Mouse (Mus musculus): ENCODE measurements around the gene Tmtc1. TPM values are rescaled to one million over a fixed set of nuclear protein-coding genes. Genes with fewer than 3 reads are reported as not detected.

Tmtc1 gene
- polyA plus RNA-seq, 1 experiment: 12.0 TPM

DNA sequence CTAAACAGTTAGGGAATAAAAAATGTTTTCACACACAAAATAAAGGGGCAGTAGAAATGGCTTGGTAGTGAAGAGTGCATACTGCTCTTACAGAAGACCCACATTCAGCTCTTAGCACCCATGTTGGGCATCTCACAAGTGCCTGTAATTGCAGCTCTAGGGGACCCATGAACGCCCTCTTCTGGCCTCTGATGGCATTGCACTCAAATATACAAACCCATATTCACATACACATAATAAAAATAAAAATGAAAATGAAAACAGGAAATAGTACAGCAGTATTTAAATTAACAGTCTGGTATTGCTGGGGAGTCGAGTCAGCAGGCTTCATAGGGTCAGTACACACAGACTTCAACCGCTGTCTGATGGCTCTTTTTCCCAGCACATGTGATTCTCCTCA lies 201.9 kb downstream of the Tmtc1 start:
- no peak for DNase-seq (ENCODE audit: low read depth)

DNA sequence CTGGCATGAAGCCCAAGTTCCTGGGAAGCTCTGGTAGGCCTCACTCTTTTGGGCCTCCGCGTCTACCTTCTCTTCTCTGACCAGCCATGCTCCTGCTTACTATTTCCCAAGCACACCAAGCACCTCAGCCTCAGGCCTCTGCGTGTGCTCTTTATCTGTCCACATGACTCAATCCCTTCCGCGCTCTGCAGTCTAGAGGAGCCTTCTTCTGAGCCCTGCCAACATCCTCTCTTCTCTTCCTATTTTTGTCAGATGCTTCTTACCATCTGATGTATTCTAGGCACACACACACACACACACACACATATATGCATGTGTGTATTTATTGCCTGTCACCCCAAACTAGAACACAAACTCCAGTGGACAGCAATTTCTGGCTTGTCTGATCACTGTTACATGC lies 202.5 kb downstream of the Tmtc1 start:
- DNase-seq (ENCODE audit: low read depth): no peak

DNA sequence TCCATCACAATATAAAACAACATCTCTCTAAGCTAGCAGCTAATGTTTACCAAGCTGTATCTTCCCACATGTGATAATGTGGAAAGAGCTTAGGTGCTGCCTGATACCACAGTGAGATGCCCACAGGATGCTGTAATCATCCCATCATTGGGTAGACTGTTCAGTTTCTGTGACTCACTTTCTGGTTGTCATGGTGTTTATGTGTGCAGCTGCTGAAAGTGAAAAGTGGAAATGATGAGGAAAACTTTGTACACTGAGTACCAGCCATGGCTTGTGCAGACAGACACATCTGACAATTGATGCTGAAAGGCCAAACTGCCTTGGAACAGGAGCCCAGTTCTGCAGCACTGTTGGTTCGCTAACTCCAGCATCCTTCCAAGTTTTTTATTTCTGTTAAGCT lies 204.9 kb downstream of the Tmtc1 start:
- DNase-seq (ENCODE audit: low read depth): no peak

DNA sequence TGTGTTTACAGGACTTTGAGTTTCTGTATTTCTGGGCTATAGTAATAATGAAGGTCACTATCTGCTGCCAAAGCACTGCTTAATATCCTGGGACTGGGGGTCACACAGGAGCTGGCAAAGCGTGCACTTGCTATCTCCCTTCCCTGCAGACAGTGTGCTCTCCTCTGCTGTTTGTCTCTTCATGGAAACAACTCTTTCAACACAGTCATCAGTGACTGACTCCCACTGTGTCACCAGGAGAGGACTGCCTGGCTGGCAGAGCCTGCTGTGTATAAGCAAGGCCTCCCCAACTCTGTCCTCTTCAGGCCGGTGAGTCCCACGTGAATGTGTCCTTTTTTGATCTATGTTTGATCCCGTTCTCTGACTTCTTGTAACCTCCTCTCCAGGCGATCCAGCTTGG lies 206.7 kb downstream of the Tmtc1 start:
- no peak for DNase-seq (ENCODE audit: low read depth)

DNA sequence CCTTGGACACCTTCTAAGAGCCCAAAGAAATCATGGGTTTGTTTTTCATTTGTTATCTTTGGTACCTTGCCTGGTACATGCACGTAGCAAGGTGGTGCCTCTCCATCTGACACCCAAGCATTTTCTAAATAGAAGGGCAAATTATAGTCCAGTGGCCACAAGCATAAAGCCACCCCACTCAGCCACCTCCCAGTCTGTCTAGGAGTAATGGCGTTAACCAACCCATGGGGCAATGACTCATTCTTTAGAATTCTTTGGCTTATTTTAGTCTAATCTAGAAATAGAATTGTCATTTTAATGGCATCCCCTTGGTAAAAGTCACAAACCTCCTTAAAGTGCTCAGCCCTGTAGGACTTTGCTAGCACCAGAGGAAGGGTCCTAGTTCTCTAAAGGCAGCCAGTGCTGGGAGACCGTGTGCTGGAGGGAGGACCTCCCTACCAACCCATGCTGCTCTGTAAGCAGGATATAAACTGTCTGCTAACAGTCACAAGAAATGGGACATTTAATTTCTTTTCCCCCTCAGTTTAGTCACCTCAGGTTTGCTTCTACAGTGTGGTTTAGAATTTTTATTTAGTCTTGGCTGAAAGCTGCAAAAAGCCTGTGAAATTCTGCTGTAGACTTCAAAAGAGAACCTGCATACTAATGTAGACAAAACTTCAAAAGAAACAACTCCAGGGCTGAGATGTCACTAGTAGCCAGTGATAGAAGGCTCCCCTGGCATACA lies 209.9 kb downstream of the Tmtc1 start:
- no peak for DNase-seq (ENCODE audit: low read depth)

DNA sequence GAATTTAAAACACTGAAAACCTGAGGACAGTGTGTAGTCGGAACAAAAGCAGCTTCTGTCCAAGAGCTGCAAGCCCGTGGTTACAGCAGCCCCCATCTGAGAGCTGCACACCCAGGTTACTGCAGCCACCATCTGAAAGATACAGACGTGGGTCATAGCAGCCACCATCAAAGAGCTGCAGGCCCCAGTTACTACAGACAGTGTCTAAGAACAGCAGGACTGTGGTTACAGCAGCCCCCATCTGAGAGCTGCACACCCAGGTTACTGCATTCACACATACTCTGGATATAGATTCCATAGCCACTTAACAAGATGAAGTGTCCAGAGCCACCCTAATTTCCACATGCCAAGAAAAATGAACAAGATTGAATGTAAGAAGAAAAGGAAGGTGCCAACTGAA lies 216.6 kb downstream of the Tmtc1 start:
- DNase-seq (ENCODE audit: low read depth): no peak

DNA sequence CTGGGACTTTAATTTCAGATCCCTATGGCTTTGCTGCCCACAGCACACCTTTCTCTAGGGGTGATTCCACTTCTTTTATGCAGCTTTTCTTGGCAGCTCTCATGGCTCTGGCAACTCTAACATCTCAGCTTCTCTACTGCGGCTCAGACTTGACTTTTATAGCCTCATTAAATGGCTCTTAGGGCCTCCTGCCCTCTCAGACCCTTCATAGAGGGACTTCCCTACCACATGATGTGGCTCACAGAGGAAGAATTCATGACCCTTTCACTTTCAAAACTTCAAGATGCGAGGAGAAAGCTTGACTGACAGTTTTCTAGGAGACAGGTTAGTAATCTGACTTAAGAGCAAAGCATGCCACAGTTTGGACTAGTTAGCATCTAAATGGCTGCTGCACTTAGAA lies 221.5 kb downstream of the Tmtc1 start:
- no peak for DNase-seq (ENCODE audit: low read depth)

DNA sequence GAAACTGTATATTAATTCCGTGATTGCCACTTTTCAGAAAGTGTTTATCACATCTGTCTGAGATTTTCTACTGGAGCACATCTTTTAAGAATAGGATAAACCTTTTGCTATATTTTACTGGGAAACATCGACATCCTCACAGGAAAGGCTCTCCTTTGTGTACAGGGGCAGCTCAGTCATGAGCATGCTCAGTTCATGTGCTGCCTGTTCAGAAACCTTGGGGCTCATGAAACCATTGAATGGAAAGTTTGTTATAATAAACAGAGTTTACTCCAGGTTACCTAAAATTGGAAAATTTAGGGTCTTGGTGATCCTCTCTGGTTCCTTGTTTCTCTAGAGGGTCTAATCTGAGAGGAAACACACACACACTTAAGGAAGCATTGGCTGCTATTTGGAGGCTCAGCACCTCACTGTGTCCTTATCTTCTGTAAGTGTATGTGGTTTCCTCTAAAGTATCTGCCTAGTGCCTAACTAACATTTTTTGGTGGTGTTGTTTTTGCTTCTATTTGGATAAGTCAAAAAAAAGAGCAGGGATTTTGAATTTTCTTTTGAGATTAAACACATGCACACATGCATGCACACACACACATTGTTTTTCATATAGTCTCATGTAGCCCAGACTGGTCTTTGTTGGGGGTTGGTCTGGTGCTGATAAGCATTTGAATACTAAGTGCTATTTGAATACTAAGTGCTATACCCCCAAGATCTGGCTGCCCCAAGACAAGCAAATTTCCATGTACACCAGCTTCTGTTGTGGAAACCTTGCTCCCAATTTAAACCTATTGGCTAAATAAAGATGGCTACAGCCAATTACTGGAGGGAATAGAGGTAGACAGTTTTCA lies 225.7 kb downstream of the Tmtc1 start:
- DNase-seq (ENCODE audit: low read depth): no peak

DNA sequence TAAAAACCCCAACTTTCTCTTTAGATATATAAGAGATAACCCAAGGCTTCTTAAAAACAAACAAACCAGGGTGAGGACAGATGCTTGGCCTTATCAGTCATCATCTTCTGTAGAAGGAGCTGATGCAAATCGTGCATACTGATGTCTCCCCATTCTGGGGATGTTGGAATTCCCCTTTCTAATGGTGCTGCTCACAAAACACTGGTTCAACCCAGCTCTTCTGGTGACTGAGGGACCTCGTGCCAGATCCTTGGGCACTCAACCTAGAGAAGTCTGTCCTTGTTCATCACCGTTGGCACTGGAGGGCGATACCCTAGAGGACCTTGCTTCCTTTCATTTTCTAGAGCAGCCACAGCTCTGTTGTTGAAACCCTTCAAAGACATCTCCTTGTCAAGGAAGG lies 227.4 kb downstream of the Tmtc1 start:
- DNase-seq (ENCODE audit: low read depth): no peak

DNA sequence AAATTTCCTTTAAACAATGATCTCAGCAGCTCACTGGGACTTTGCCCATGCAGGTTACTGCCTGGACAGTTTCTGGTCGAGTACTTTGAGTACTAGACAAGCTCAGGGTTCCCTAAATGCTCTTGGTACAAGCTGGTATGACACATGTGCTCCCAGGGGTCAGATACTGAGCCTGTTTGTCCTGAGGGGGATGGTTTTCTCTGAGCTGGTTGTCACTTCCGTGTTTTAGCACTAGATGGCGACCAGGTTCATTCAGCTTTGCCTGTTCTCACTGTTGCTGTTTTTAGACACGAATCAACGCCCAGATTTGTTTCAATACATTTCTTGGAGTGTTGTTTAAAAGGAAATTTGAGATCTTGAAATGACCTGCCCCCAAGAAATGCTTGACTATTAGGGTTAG lies 229.4 kb downstream of the Tmtc1 start:
- no peak for DNase-seq (ENCODE audit: low read depth)

DNA sequence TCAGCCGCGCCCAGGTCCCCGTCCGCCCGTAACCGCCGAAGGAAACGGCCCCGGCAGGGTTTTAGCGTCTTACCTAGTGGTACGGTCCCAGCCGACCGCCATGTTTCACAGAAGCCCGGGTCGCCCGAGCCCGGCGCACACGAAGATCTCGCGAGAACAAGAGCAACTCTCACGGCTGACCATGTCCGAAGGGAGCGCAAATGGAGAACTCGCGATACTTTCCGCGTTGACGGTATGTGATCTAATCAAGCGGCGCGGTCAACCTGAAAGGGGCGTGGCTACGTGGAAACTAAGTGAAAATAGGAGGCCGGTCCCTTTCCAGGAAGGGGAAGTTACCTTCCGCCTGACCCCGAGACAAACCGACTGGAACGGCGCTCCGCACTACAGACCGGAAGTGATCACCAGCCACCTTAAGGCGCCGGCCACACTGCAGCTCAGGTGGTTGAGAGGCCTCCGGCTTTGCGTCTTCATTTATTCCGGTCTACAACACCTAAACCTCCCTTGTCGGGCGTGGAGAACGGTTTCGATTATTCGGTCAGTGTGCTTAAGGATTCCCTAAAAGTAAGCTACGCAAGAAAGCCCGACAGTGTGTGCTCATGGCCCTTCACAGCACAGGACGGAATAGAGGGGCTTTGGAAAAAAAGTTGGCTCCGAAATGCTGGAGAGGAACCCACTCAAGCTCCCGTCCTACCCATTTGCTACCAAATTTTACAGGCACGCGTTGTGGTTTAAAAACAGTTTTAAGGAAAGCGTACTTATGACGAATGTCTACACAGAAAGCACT lies 232.1 kb downstream of the Tmtc1 start, which contains the start of gene Ergic2:
Gene Ergic2, minus strand, starts transcription at position 478 of the 784 bp plus-strand sequence.
- DNase-seq (ENCODE audit: low read depth): peak; percentile 96

DNA sequence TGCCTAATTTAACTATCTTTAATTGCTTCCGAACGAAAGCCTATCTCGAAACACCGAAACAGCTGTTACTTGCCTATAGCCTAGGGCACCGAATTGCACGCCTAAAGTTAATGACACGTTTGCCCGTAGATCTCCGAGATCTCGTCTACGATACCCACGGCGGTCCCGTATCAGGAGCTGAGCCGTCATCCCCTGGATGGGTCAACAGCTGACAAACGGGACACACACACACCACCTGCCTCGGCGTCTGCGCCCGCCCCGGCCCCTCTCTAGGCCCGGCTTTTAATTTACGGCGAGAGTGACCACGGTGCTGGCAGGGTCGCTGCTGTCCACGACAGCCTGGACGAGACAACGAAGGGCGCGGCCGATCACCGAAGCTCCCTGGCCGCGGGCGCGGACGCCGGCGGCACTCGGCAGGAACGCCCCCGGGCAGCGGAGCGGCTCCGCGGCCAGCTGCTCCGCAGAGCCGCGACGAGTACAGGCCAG lies 232.8 kb downstream of the Tmtc1 start:
- DNase-seq (ENCODE audit: low read depth): no peak

DNA sequence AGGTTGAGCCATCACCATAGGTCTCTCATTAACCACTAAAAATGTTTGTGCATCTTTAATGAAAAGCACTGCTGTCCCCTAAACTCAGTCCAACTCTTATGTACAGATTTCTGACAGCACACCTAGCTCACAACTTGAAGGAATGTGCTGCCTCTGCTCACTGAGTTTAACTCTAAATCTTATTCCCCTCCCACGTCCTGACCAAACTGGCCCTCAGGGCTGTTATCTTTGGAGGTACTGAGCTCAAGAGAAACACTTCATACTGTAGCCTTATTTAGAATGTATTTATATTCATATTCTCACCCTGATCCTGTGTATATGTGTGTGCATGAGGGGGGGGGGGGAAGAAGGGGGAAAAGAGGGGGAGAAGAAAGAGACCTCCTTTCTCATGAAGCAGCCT lies 236.7 kb downstream of the Tmtc1 start:
- DNase-seq (ENCODE audit: low read depth): peak; percentile 65

DNA sequence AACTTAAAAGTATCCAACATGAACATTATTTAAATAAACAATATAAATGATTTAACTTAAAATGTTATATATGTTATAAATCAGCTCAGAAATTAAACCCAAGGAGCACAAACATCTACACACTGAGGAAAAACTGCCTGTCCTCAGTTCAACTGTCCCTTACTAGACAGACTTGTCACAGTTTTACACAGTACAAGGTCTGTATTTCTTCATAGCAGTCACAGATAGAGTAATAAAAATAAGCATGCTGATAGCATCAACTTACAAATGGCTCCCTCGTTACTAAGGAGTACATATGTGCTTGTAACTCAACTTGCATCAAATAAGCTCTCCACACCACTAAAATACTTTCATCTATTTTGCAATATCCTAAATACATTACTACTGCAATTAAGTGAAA lies 239.1 kb downstream of the Tmtc1 start:
- no peak for DNase-seq (ENCODE audit: low read depth)

DNA sequence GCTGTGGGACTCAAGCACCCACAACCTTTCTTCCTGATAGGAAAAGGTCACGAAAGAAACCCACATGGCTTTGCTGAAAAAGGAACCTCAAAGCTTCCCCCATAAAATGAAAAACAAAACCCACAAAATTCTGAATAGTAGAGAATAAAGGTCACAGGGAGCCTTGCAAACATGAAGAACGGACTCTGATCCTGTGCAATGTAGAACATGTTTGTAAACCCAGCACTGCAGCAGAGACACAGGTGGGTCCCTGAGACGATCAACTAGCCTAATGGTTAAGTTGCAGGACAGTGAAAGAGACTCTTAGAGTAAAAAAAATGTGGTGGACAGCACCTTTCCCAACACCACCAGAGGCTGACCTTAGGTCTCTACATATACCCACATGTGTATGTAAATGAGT lies 244.5 kb downstream of the Tmtc1 start:
- DNase-seq (ENCODE audit: low read depth): no peak

DNA sequence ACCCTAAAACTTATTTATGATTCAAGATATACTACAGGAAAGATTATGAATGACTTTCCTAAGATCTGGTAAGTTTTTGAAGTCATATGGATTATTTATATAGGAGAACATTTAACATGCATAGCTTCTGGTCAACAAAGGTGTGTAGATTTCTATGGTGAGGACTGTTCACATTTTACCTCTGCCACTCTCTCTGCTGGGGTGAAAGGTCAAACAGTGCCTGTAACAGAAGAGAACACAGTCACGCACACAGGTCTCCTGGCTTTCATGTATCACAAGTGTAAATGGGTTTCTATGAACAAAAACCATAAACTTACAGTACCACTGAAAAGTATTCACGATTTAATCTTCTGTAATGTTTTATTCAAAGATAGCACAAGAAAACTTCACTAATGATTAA lies 245.0 kb downstream of the Tmtc1 start:
- DNase-seq (ENCODE audit: low read depth): no peak

DNA sequence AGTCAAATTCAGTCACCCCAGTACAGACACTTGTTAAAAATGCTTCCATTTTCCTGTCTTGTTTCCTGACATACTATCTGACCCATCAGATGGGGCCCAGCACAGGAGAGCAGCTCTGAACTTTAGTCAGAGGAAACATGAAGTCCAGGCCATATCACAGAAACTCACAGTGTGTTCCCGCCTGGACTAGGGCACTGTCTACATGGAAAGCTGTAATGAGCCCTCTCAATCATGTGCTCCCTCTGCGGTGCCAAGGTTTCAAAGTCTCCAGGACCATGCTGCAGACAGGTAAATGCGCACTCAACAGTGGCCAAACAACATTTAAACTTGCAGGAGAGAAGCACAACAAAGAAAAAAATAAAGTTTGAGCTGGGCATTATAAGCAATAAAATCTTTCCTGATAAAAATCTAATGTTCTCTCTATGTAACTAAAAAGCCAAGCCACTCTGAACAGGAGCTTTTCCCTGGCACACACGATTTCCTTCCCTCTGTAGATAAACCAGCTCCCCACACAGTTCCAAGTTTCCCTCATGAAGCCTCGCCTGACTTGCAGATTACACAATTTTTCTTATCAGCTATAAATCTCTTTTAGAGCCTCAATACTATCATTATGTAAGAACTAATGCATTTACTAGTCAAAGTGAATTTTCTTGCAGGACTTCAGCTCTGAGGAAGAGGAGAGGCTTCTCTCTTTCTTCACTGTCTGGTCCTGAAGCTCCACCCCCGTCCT lies 250.1 kb downstream of the Tmtc1 start:
- no peak for DNase-seq (ENCODE audit: low read depth)

DNA sequence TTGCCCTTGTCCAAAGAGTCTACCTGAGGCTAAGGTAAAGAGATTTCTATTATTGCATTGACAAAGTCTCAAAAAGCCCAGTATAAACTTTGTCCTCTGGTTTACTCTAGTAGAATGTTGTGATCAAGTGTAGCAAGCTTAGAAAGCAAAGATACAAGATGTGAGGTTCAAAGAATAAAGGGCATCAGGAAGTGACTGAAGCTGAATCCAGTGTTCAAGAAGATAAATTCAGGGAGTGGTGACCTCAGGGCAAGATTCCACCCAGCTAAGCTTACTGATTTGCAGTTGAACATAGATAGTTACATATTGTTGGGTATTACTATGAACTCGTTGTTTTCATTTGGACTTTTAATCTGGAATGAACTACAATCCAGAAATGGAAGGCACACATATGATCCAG lies 258.5 kb downstream of the Tmtc1 start:
- DNase-seq (ENCODE audit: low read depth): no peak
